Mouse (Mus musculus) lung, postnatal 14 days (tissue): ENCODE measurements around the gene Slc16a10.

Experiments used
- DNase-seq: peaks from one replicate; pipeline ENCODE4 v3.0.0; 2021

Slc16a10 gene

DNA sequence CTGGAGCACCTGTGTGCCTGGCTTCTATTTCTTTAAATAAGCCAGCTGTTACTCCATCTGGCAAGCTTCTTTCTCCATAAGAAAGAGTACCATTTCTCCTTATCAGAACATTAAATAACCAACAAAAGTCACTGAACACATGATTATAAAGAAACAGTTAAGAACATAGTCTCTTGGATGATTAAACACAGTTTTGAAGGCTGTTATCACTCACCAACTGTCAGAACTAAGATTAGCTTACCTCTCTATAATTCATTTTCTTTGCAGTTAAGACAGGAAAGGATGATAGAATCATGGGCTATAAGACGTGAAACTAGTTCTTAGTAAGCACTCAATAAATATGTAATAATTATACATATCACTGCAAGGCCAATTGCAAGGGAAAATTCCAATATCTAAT lies 36.9 kb downstream of the Slc16a10 start:
- no peak for DNase-seq

- DNase-seq, result peak; percentile 30
Measured at GRCm38 (mm10) chr10:40103790-40104189, 38.3 kb downstream of the Slc16a10 start.

- DNase-seq, result no peak
Measured at GRCm38 (mm10) chr10:40102986-40103385, 39.1 kb downstream of the Slc16a10 start.

- DNase-seq, result no peak
Measured at GRCm38 (mm10) chr10:40102166-40102565, 39.9 kb downstream of the Slc16a10 start.

GRCm38 (mm10) chr10:40098441-40098840 lies 43.6 kb downstream of the Slc16a10 start:
- no peak for DNase-seq

- no peak for DNase-seq
Measured at GRCm38 (mm10) chr10:40097519-40097918, 44.5 kb downstream of the Slc16a10 start.

DNA sequence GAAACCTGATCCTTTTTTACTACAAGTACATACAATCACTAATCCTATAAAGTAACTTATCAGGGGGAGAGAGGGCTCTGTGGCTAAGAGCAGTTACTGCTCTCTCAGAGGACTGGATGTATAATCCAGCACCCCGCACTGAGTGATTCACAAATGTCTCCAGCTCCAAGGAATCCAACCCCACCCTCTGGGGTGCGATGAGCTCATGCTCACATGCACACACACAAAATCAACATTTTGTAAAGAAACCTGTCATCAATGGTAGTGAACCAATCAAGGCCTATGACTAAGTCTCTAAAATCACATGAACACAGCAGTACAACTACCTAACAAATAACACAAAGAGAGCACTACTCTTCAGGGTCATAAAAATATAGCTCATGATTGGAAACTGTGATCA lies 47.3 kb downstream of the Slc16a10 start:
- DNase-seq, result no peak

- DNase-seq, result no peak
Measured at GRCm38 (mm10) chr10:40093526-40093925, 48.5 kb downstream of the Slc16a10 start.

DNA sequence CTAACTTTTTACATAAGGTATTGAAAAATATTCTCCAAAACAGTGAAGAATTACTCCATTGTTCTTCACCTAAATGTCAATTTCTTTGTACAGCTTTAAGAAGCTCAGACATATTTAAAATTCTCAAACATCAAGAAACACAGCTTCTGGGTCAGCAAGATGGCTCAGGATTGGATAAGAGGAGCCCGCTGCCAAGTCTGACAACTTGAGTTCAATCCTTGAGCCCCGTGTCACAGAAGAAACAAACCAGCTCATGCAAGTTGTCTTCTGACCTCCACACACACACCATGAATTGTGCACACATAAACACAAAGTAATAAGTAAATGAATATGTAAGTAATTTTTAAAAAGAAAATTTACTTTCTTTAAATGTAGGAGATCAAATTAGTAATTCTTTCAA lies 50.6 kb downstream of the Slc16a10 start:
- DNase-seq, result peak; percentile 39

- peak; percentile 75 for DNase-seq
Measured at GRCm38 (mm10) chr10:40090504-40091428, 51.3 kb downstream of the Slc16a10 start.

DNA sequence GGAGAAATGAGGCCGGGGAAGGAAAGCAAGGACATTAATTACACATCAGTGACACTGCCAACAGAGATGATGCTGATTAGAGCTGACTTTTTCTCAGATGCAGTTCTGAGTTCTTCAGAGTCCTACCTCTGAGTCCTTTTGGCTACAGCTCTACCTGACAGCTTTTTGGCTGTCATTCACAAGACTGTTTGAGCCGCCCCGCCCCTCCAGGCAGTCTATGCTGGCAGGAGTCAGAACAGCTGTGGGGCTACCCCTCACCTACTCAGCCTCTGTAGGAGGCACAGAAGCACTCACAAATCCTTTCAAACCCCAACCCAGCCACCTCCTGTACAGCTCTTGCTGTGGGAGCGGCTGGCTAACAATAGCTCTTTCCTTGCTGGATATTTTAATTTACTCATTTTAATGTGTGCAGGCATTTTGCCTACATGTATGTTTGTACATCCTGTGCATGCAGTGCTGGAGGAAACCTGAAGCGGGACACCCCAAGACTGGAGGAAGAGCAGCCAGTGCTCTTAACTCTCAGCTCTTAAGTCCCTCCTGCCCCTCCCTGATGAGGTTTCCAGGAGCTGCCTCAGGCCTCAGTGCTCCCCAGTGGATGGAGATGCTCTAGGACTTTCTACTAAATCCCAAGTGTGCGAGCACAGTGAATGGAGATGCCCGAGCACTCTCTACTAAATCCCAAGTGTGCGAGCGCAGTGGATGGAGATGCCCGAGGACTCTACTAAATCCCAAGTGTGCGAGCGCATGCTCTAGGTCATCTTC lies 57.5 kb downstream of the Slc16a10 start:
- DNase-seq, result no peak

DNA sequence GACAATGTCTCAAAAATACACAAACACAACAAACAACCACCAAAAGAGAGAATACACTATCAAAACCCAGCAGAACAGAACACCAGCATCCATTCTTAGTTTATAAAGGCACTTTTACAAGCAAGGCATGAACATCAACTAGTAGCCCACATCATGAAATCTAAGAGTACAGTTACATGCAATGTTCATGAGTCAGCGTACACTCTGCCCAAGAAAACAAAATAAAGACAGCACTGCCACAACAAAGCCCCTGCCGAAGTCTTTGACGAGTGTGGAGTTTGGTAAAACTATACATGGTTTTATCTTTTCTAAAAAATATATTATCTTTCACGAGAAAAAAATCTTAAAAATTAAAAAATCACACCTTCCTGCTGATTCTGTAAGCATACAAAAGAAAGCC lies 58.5 kb downstream of the Slc16a10 start:
- no peak for DNase-seq

- DNase-seq, result no peak
Measured at GRCm38 (mm10) chr10:40082668-40083067, 59.4 kb downstream of the Slc16a10 start.

GRCm38 (mm10) chr10:40080533-40080932 lies 61.5 kb downstream of the Slc16a10 start:
- no peak for DNase-seq

GRCm38 (mm10) chr10:40079256-40079655 lies 62.8 kb downstream of the Slc16a10 start:
- DNase-seq, result no peak

- DNase-seq, result no peak
Measured at GRCm38 (mm10) chr10:40077960-40078353, 64.1 kb downstream of the Slc16a10 start.

DNA sequence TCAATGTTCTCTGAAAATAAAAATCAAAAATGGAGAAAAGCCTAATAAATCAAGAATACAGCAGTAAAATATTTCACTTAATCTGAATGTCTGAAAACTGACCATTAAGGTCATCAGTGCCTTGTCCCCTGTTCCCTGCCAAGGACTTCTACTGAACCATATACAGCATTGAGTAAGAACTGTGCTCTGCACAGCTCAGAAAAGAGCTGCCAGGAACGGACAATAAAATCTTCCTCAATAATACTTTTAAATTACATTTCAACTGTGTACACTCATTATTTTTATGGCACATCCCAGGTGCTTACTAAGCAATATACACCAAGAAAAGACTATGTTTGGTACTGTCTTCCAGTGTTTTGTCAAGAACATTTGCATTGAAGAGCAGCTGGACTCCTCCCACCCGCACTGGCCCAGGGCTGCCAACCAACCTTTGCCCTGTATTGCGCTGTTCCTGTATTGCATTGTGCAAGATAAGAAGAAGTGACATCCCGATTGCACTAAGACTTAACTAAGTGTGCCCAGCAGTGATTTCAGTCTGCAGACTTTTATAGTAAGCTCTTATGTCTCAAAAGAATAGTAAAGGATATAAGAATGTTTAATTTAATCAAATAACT lies 64.6 kb downstream of the Slc16a10 start:
- DNase-seq, result no peak

DNA sequence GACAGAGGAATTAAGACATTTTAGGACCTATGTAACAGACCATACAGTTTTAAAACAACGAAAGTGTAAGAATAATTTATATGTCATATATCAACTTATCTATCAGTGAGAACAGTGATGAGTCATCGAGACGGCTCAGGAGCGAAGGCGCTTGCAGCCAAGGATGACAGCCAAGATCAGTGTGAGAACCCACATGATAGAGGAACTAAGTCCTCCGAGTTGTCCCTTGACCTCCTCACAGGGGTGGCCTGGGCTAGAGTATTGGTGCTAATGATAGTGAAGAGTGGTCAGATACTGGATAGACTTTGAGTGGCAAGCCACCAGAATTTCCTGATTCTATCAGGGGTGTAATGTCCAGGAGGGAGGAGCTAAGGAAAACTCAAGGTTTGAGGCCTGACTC lies 68.5 kb downstream of the Slc16a10 start:
- DNase-seq, result no peak

- DNase-seq, result no peak
Measured at GRCm38 (mm10) chr10:40070684-40071083, 71.4 kb downstream of the Slc16a10 start.

GRCm38 (mm10) chr10:40069270-40069669 lies 72.8 kb downstream of the Slc16a10 start:
- DNase-seq, result no peak

DNA sequence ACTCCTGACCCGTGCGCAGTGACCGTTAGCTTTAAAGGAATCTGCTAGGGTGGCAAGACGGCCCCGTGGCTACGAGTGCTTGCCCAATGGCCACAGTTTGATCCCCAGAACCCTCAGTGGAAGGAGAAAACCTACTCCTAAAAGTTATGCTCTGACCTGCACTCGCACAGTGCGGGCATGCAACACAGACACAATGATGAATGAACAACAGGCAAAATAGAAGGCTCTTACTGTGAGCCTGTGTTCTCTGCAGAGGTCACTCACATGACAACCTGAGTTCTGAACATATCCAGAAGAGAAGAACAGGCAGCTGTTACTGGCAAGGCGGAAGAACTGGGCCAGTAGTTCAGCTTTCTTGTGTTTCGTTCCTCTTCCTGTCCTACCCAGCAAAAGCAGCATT lies 73.5 kb downstream of the Slc16a10 start:
- DNase-seq, result no peak

GRCm38 (mm10) chr10:40067529-40067928 lies 74.5 kb downstream of the Slc16a10 start:
- DNase-seq, result no peak

DNA sequence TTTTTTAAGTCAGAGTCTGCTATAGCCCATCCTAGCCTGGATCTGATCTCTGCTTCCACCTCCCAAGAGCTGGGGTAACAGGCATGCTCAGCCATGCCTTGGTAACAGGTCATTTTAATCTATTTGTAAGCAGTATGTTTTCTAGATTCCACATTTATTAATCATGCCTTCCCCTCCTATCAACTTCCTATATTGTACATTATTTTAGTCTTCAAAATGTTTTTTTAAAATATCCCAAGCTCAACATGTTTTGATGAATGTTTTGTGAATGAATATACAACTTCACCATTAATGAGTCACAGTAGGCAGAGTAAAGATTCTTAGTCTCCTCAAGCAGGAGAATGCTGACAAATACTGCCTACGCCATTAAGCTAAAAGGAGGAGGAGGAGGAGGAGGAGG lies 75.0 kb downstream of the Slc16a10 start:
- DNase-seq, result no peak

DNA sequence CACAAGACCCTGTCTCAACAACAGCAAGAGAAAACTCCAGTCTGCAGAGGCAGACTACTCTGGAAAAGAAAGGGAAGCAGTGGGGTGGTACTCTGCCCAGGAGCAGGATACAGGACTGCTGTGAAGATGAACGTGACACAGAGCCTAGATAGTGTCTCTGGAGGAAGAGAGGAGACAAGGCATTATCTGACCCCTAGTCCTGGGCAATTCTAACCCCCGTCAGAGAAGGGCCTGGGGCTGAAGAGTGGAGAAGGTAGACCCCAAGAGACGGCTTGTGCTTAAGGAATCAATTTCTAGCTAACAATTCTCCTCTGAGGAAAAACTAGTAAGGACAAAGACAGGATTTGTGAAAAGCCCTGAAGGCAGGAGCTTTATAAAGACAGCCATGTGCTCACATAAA lies 76.7 kb downstream of the Slc16a10 start:
- DNase-seq, result no peak
